Mouse (Mus musculus): Measurements from ENCODE around the gene Ciao1.
"Not testable (repeated sequence)": the region's sequence is repeated elsewhere in the genome, so short reads cannot be mapped to it uniquely, and the experiment has no call there.

Ciao1 gene

DNA sequence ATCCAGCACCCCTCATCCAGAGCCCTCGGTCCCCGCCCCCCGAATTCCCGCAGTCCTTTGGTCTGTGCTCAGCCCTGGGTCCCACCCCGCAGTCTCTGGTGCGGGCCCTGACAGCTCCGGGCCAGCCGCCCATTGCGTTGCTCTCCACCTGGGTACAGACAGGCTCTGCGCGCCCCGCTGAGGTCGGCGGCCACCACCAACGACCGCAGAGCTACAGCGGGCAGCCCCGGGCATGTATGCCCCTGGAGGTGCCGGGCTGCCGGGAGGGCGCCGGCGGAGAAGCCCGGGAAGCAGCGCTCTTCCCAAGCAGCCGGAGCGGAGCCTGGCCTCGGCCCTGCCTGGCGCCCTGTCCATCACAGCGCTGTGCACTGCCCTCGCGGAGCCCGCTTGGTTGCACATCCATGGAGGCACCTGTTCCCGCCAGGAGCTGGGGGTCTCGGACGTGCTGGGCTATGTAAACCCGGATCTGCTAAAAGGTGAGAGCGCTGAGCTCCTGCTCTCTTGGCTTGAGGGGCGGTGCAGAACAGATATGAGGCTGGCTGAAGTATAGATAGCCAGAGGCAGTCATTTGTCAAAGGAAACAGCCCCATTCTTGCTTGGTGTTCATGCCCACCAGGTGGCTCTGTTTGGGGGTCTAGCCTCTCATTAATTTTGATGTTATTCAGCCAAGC lies 853 bp upstream of the Ciao1 start:
- DNase-seq, result peak; percentile 64 to 75

DNA sequence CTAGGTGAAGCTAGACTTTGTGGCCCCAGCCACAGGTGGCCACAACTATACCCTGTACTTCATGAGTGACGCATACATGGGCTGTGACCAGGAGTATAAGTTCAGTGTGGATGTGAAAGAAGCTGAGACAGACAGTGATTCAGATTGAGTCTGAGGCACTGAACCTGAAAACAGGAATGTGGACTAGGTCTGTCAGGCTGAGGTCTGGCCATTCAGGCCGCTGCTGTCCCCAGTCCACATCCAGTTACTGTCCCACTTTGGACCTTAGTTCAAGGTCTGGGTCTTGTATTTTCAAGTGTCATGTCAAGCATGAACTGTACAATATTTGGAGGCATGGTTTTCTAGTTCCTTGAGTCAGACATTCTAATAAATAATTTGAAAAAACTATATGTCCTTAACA lies 7.6 kb downstream of the Ciao1 start:
- no peak for DNase-seq

DNA sequence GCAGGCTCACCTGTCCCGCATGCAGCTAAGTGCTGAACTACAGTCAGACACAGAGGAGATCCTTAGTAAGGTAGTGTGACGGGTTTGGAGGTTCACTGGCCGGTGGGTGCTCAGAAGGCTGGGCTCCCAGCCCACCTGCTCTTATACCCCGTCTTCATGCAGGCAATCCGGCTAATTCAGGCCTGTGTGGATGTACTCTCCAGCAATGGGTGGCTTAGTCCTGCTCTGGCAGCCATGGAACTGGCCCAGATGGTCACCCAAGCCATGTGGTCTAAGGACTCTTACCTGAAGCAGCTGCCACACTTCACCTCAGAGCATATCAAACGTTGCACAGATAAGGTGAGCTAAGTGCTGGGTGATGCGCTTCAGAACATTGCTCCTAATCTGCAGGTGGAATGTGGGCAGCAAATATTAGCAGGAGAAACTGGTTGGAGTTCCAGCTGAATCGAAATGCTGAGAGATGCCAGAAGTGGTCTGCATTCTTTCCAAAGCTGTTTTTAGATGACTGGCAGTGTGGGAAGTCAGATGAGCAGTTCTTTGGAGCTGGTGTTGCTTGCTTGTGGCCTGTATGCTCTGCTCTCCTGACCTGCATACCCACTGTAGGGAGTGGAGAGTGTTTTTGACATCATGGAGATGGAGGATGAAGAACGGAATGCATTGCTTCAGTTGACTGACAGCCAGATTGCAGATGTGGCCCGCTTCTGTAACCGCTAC lies 9.6 kb downstream of the Ciao1 start:
- no peak for DNase-seq

DNA sequence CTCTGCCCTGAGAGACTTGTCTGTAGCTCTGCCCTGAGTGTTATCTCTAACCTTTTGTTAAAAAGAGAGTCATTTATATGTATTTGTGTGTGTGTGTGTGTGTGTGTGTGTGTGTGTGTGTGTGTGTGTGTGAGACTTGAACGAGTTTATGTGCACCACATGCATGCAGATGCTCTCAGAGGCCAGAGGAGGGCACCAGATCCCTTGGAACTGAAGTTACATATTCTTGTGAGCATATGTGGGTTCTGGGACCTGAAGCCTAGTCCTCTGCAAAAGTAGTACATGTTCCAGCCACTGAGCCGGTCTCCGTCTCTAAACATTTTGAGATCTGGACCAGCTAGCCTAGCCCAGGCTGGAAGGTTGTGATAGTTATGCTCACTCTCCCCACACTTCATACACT lies 22.4 kb downstream of the Ciao1 start:
- no peak for DNase-seq

DNA sequence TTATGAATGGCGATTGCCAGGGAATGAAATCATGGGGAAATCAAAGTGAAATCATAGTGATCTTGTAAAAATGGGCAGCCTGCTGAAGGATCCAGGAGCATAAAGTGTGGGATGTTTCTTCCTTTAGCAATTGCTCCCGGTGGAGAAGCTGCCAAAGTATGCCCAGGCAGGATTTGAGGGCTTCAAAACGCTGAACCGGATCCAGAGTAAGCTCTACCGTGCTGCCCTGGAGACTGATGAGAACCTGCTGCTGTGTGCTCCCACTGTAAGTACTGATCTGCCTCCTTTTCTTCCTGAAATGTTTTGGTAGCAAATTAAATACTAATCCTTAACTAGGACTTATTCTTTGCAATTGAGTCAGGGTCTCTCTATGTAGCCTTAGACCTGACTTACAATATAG lies 29.9 kb downstream of the Ciao1 start:
- DNase-seq, result no peak

DNA sequence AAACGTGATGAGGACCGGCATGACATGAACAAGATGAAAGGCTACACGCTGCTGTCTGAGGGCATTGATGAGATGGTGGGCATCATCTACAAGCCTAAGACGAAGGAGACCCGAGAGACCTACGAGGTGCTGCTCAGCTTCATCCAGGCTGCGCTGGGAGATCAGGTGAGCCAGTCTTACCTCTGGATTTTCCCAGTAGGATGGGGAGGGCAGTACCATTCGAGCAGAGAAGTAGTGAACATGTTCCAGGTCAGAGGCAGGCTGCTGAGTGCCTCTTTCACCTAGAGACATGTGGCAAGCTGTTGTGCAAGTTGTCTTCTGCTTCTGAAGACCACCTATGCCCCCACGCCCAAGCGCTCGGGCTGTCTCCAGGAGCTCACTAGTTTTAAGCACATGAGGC lies 36.9 kb downstream of the Ciao1 start:
- no peak for DNase-seq

DNA sequence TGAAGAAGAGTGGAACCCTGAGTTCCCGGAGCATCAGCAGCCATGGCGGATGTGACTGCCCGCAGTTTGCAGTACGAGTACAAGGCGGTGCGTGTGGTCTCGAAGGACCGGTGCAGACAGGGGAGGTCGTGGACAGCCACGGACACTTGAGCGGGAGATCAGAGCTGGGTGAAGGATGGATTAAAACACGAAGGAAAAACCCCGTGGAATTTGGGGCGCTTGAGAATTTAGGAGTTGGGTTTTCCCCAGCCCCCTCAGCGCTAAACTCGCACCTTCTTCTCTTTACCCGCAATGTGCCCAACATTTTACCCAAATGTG lies 39.2 kb downstream of the Ciao1 start:
- no peak for DNase-seq

DNA sequence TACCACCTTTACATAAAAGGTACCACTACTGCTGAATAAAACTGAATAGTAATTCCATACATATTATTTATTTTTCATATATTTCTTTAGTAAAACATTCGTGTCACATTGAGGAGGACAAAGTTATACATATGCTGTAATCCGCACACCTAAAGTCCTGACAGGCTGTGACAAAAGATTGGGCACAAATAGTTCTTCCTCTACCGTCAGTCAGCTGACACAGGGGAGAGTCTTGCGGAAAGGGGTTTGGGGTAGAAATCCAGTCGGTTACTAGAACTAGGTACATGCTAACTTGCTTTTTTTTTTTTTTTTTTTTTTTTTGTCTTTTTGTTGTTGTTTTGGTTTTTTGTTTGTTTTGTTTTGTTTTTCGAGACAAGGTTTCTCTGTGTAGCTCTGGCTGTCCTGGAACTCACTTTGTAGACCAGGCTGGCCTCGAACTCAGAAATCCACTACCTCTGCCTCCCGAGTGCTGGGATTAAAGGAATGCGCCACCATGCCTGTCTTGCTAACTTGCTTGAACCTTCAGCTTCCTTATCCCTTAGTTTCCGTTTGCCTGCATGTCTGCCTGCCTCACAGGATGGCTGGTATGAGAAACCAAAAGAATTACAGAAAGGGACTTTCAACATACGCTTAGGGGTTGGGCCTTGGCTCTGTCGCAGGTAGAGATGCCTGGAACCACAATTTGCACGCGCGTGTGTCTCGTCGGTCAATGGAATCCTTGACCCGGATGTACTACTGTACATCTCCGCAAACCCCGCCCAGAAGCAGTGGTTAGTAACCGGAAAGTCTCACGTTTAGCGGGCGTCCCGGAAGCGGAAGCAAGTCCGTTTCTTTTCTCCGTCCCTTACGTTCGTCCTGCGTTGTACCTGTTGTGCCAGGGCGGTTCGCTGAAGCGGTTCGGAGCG lies 39.8 kb downstream of the Ciao1 start, which contains the start of the genes 1810024B03Rik and Snrnp200:
1810024B03Rik (minus strand) TSS at position 734 of the 905 bp plus-strand sequence.
Snrnp200 (plus strand) TSS at position 840 of the 905 bp plus-strand sequence.
- peak; percentile 94 to 96 for DNase-seq

DNA sequence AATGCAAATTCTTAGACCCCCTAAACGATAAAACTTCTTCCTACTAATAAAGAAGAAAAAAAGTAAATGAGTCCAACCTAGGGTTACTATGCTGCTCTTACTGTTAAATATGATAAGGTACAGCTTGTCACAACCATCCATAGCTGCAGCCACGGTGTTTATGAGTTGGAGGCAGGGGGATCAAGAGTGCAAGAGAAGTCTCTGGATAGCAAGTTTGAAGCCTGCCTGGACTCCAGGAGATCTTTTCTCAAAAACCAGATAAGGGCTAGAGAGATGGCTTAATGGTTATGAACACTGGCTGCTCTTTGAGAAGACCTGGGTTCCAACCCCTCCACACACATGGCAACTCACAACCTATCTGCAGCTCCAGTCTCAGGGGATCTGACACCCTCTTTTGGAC lies 40.7 kb downstream of the Ciao1 start:
- DNase-seq, result no peak

DNA sequence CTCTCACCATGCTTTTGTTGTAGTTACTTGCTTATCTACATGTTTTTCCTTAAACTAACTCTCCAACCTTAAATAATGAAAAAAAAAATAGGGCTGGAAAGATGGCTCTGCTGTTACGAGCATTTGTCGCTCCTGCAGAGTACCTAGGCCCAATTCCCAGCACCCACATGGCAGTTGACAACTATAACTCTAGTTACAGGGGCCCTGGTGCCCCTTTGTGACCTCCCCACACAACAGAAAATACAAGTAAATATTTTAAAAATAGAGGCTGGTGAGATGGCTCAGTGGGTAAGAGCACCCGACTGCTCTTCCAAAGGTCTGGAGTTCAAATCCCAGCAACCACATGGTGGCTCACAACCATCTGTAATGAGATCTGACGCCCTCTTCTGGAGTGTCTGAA lies 41.7 kb downstream of the Ciao1 start:
- DNase-seq, result not testable (repeated sequence)

DNA sequence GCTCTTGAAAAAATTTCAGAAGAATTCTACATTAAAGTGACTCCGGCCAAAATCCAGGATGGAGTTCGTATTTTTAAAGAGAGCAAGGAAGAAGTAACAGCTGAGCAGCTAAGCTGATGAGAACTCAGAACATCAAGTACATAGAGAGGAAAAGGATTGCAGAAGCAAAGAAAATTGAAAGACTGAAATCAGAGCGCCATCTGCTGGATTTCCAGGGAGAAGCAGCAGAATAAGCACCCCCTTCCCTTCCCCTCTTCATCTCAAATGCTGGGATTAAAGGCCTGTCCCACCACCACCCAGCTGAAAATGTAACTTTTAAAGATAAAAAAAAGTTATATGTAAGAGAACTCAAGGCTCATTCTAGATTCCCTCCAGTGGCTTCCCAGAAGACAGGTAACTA lies 42.7 kb downstream of the Ciao1 start:
- DNase-seq, result peak; percentile 65 to 77
